Mouse (Mus musculus) lung, adult 2 months (tissue): ENCODE results near the gene Acaa1b.

Experiments used
- CTCF ChIP-seq: fragments of 200-500 bp; IDR thresholded peaks from 2 replicates; pipeline ENCODE4 v1.5.1; 2011; ENCODE audit warnings: mild to moderate bottlenecking, low read length, control low read depth; ENCODE audit not compliant: insufficient read depth
- POLR2A ChIP-seq: fragments of 200-500 bp; IDR thresholded peaks from 2 replicates; pipeline ENCODE4 v1.6.1; 2011; ENCODE audit warnings: low read depth, mild to moderate bottlenecking, control low read depth, low read length, borderline replicate concordance; ENCODE audit errors: extremely low read depth

- TF ChIP-seq CTCF, result no peak
- no peak for TF ChIP-seq POLR2A
Measured at GRCm38 (mm10) chr9:119165548-119165947, 8.7 kb upstream of the Acaa1b start.
